Mouse (Mus musculus) heart, adult 2 months (tissue): Measurements from ENCODE around the gene Limd1. TPM values are rescaled to one million over a fixed set of nuclear protein-coding genes. Genes with fewer than 3 reads are reported as not detected.
A peak's percentile ranks its signal among the peaks of the same experiment; 100 is the strongest.

Experiments
- DNase-seq, 2 experiments: peaks; one replicate each; pipeline ENCODE4 v3.0.0; 2021
- H3K27ac ChIP-seq: fragments of 200-600 bp; 2 replicates; pipeline ENCODE4 v1.8.1; 2022
- H3K27me3 ChIP-seq: fragments of 200-500 bp; 2 replicates; pipeline ENCODE4 v1.6.1; 2012; ENCODE audit warnings: mild to moderate bottlenecking, low read length, inconsistent platforms, mixed read lengths; ENCODE audit not compliant: control insufficient read depth, insufficient read depth
- H3K36me3 ChIP-seq: fragments of 200-500 bp; 2 replicates; pipeline ENCODE4 v1.6.1; 2012; ENCODE audit warnings: low read length, inconsistent platforms; ENCODE audit not compliant: control insufficient read depth, insufficient read depth
- H3K4me1 ChIP-seq: fragments of 200-500 bp; 2 replicates; pipeline ENCODE4 v1.6.1; 2011; ENCODE audit warnings: low read length; ENCODE audit not compliant: control insufficient read depth, insufficient read depth
- H3K4me3 ChIP-seq: fragments of 200-600 bp; 2 replicates; pipeline ENCODE4 v1.8.1; 2022
- H3K79me2 ChIP-seq: fragments of 200-500 bp; replicated peaks from 2 replicates; pipeline ENCODE4 v1.6.1; 2012; ENCODE audit warnings: mild to moderate bottlenecking, inconsistent platforms, low read length, moderate library complexity, mixed read lengths; ENCODE audit not compliant: control insufficient read depth, insufficient read depth
- H3K9ac ChIP-seq: fragments of 200-500 bp; 2 replicates; pipeline ENCODE4 v1.6.1; 2012; ENCODE audit warnings: low read depth, mild to moderate bottlenecking, control low read depth, inconsistent platforms, low read length, mixed read lengths
- CTCF ChIP-seq: fragments of 200-600 bp; IDR thresholded peaks from 2 replicates; pipeline ENCODE4 v1.8.1; 2022; ENCODE audit warnings: antibody characterized with exemption, mild to moderate bottlenecking, moderate library complexity
- EP300 ChIP-seq: fragments of 200-500 bp; IDR thresholded peaks from 2 replicates; pipeline ENCODE4 v1.6.1; 2011; ENCODE audit warnings: low read depth, low read length, control low read depth; ENCODE audit not compliant: insufficient read depth
- POLR2A ChIP-seq: fragments of 200-500 bp; IDR thresholded peaks from 2 replicates; pipeline ENCODE4 v1.6.1; 2011; ENCODE audit warnings: mild to moderate bottlenecking, low read depth, low read length, control low read depth; ENCODE audit not compliant: insufficient read depth
- WGBS: fragments of 180-500 bp; shearing (Covaris S2); methylation state at CpG from one replicate; pipeline ENCODE4 v1.1.7; 2018; 5-methylcytosine and 5-hydroxymethylcytosine counted together
- intact Hi-C: fragments of 180-260 bp; cut with DNase I; formaldehyde crosslinking; loops from one replicate; pipeline ENCODE4 v1.15.1; 2025
- polyA plus RNA-seq: library from polyadenylated mRNA; depleted of rRNA; stranded (reverse); fragments of >200 nt; gene quantifications from 2 replicates; pipeline ENCODE4 v1.2.3, GENCODE M21; 2012
- total RNA-seq, 2 experiments: library from RNA; stranded (reverse); gene quantifications; 2 replicates each; pipeline ENCODE4 v1.2.3; 2021

Limd1 gene
- total and polyA plus RNA-seq, 3 experiments = 33.7 to 48.9 (median 34.6) TPM

DNA sequence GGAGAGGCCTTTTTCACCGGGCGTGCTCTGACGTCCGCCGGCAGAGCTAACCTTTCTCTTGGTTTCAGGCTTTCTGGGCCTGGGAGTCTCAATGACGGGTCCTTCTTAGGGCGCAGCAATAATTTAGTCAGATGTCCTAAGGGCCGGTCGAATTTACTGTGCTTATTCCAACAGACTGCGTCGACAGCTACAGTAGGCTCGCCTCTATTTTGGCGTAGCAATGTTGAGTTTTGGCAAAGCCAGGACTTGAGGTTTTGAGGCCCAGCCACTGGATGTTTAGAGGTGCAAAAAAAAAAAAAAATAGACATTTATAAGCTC lies 51.6 kb downstream of the Limd1 start:
- H3K36me3 ChIP-seq = peaks cover 27% of the 10 kb centered on the region
- H3K79me2 ChIP-seq = peaks cover 3% of the 10 kb centered on the region
- H3K27ac ChIP-seq = peak overlapping the region; percentile 87
- peak overlapping the region; percentile 96 for H3K4me3 ChIP-seq
- no peaks in the 10 kb centered on the region for H3K27me3 ChIP-seq
- peak overlapping the region; percentile 85 for H3K9ac ChIP-seq
- DNase-seq = no peak
- peaks cover 11% of the 10 kb centered on the region for H3K4me1 ChIP-seq
- intact Hi-C loops = no loop called here
- TF ChIP-seq CTCF = no peak
- TF ChIP-seq EP300 = no peak
- no peak for TF ChIP-seq POLR2A
- WGBS = 0% methylated on average over 13 of the region's 13 CpGs

DNA sequence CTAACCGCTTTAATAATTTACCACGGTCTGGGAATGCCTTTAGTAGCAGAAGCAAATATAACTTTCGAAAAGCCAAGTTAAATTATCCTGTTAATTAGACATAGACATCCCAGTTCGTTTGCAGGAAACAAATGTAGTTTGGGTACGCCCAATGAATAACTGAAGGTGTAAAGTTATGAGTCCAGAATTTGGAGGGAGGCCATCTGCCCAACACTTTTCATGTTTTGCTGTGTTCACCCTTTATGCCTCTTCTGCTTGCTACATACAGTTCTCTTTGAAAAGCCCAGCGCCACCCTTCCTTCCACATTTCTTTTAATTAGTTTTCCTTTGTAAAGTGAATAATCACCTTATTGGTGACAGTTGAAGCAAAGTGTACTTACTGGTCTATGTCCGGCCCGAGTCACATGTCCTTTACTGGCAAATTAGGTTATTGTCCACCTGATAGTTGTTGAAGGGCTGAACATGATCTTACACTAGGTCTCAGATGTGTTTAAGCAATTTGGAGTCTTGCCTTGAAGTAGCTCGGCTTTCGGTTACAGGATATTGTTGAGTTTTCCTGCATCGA lies 52.1 kb downstream of the Limd1 start:
- DNase-seq = no peak
- WGBS = 13% methylated on average over 11 of the region's 11 CpGs

DNA sequence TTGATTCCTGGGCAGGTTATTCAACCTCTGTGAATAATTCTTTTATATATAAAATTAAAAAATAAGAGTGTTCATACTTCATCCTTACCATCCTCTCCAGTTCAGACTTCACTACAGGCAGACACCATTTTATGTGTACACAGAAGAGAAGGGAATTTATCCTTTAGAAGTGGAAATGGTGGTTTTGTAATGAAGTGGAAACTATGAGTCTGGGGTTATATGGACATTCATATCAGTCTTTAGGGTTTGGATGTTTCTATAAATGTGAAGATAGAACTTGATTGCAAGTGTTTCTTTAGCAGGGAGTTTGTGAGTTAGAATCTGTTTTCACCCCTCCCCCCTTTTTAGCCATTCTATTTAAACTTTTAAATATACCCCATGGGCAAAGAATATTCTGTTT lies 52.7 kb downstream of the Limd1 start:
- H3K27me3 ChIP-seq = no peaks in the 10 kb centered on the region
- H3K79me2 ChIP-seq = peaks cover 6% of the 10 kb centered on the region
- peaks cover 11% of the 10 kb centered on the region for H3K4me1 ChIP-seq
- H3K4me3 ChIP-seq = peak overlapping the region; percentile 96
- intact Hi-C loops = no loop called here
- no peak for DNase-seq
- H3K36me3 ChIP-seq = peaks cover 29% of the 10 kb centered on the region
- TF ChIP-seq CTCF (no peak), EP300 (no peak), POLR2A (no peak)
- no peak overlapping the region for H3K9ac ChIP-seq
- H3K27ac ChIP-seq = peak overlapping the region; percentile 87; the same call in 1 of the 2 replicates

More for the DNA sequence above, 52.1 kb downstream of the Limd1 start:
- H3K36me3 ChIP-seq = peaks cover 27% of the 10 kb centered on the region
- intact Hi-C loops = no loop called here
- H3K4me1 ChIP-seq = peaks cover 11% of the 10 kb centered on the region
- TF ChIP-seq EP300 (no peak), POLR2A (no peak), CTCF (no peak)
- H3K27me3 ChIP-seq = no peaks in the 10 kb centered on the region
- H3K79me2 ChIP-seq = peaks cover 3% of the 10 kb centered on the region
- peak overlapping the region; percentile 85 for H3K9ac ChIP-seq
- peak overlapping the region; percentile 87 for H3K27ac ChIP-seq
- H3K4me3 ChIP-seq = peak overlapping the region; percentile 96

DNA sequence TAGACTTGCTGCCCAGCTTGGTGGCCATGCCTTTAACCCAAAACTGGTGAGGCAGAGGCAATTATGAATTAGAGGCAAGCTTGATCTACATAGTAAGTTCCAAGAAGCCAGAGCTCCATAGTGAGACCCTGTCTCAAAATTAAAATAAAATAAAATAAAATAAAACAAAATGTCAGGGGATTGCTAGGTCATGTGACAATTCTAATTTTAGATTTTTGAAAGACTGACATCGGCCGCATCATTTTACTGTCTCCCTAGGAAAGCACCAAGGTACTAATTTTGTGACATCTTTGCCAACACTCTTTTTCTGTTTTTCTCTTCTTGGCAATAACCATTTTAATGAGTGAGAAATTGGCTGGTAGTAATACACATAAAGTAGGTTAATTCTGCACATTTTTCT lies 58.1 kb downstream of the Limd1 start:
- DNase-seq = no peak
- TF ChIP-seq POLR2A (no peak), CTCF (no peak), EP300 (no peak)
- H3K4me1 ChIP-seq = peaks cover 10% of the 10 kb centered on the region
- no peak overlapping the region for H3K9ac ChIP-seq
- no peak overlapping the region for H3K27ac ChIP-seq
- H3K27me3 ChIP-seq = no peaks in the 10 kb centered on the region
- no peak overlapping the region for H3K4me3 ChIP-seq
- peaks cover 11% of the 10 kb centered on the region; the same call in 1 of the 2 replicates for H3K79me2 ChIP-seq
- H3K36me3 ChIP-seq = peaks cover 48% of the 10 kb centered on the region
- intact Hi-C loops = no loop called here
- WGBS = 61% methylated on average over 2 of the region's 2 CpGs

DNA sequence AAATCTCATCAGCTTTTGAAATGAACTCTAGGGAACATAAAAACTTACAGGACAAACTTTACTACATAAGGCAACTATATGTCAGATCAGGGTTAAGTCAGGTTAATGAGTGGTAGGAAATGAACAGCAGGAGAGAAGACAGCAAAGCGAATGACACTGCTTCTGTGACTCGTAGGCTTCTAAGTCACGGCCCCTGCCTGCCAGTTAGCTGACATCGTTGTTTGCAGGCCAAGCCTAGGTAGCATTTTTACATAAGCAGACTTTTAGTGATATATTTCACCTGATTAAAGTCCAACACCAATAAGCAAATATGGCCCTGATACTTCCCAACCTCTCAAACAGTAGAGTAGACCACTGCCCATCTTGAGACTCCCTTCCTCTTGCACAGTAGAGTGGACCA lies 59.7 kb downstream of the Limd1 start:
- DNase-seq = no peak
- peaks cover 8% of the 10 kb centered on the region for H3K4me1 ChIP-seq
- no peak for TF ChIP-seq CTCF
- TF ChIP-seq POLR2A = no peak
- no peak for TF ChIP-seq EP300
- H3K27ac ChIP-seq = no peak overlapping the region
- no peaks in the 10 kb centered on the region for H3K27me3 ChIP-seq
- 42% methylated on average over 4 of the region's 4 CpGs for WGBS
- peaks cover 36% of the 10 kb centered on the region for H3K36me3 ChIP-seq
- intact Hi-C loops = no loop called here
- H3K9ac ChIP-seq = no peak overlapping the region
- no peak overlapping the region for H3K4me3 ChIP-seq
- H3K79me2 ChIP-seq = peaks cover 9% of the 10 kb centered on the region; the same call in 1 of the 2 replicates

DNA sequence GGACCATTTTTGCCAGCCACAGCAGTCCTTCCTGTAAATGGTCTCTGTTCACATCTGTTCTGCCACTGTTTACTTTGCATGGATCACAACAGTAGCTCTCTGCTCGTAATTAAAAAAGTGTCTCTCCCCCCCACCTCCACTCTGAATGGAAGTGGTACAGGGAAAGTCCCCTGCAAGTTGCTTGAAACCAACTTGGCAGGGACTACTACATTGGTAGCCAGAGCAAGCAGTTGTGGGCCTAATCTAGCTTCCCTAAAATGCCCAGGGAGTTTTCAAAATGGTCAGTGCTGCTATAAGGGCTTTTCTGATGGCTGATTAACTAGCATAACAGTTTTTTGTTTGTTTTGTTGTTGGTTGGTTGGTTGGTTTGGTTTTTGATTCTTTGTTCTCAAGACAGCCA lies 60.6 kb downstream of the Limd1 start:
- Histone ChIP-seq H3K4me3 (no peak overlapping the region), H3K27me3 (no peaks in the 10 kb centered on the region), H3K4me1 (peaks cover 8% of the 10 kb centered on the region), H3K36me3 (peaks cover 35% of the 10 kb centered on the region), H3K79me2 (peaks cover 8% of the 10 kb centered on the region; the same call in 1 of the 2 replicates), H3K9ac (no peak overlapping the region), H3K27ac (no peak overlapping the region)
- WGBS = 12% methylated on average over 1 of the region's 1 CpGs
- intact Hi-C loops = no loop called here
- DNase-seq = no peak
- TF ChIP-seq POLR2A (no peak), EP300 (no peak), CTCF (no peak)
